In the genomic region with DNA sequence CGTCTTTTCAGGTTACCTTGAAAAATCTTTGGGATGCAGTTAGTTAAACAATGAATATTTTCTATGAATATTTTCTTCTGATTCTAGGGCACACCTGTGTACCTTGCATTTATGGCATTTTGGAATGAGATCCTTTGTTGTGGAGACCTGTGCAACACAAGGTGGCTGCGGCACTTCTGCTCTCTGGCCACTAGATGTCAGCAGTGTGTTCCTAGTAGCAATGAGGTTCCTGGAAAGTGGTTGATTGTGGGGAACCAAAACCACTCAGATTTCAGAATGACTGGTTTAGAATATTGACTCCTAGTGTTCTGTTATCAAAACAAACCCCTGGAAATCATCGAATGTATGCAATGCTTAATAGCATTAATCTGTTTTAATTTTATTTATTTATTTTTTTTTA, we compare ENCODE assay signal across 9 mouse cellular contexts. TPM values are rescaled to one million over a fixed set of nuclear protein-coding genes. Genes with fewer than 3 reads are reported as not detected.
DNase-seq lines count a peak whose midpoint lies in the region; ATAC-seq and TF ChIP-seq lines count a peak whose summit lies in the region.
"Had no signal": no experiment of that assay in that cellular context is flagged by ENCODE, and none has a peak within 500 bp of the region (broad histone marks: within the 10 kb centered on the region; RNA-seq: fewer than 3 reads in every experiment).

No protein-coding gene starts in this region.

- WGBS in cerebellum, adult 2 months: 6% methylated on average over 3 of the region's 3 CpGs

- no peak for TF ChIP-seq POLR2A in cerebellum, adult 2 months (IDR thresholded peaks at IDR 0.05; ENCODE audit: borderline replicate concordance, insufficient read depth, low read length)

- H3K27me3 ChIP-seq in cerebellum, adult 2 months (ENCODE audit: control insufficient read depth, insufficient read depth, low read length): no peaks in the 10 kb centered on the region
- H3K27me3 ChIP-seq: stomach, embryonic 15.5 days had no signal

- no peaks in the 10 kb centered on the region for H3K4me1 ChIP-seq in cerebellum, adult 2 months (ENCODE audit: control insufficient read depth, insufficient read depth, low read length)
- H3K4me1 ChIP-seq: stomach, embryonic 15.5 days had no signal

- TF ChIP-seq CTCF in cerebellum, adult 2 months (IDR thresholded peaks at IDR 0.05; ENCODE audit: borderline replicate concordance, insufficient read depth, low read depth, low read length): peak; percentile 95

- peak; percentile 85 for ATAC-seq in frontal cortex, adult (ENCODE audit: low TSS enrichment)

- H3K27ac ChIP-seq in cerebellum, adult 2 months (ENCODE audit: insufficient read depth, low read length): no peak overlapping the region
- H3K27ac ChIP-seq: stomach, embryonic 15.5 days had no signal

- no peak overlapping the region for H3K4me3 ChIP-seq in cerebellum, adult 2 months (replicated peaks; ENCODE audit: insufficient read depth, low read depth, low read length)
- H3K4me3 ChIP-seq: stomach, embryonic 15.5 days had no signal

- intact Hi-C loops in gastrocnemius, postnatal 36 days (cut with DNase I): loop anchor here (2.0 kb wide), 1 partner anchor 729 kb away; no protein-coding TSS in a partner anchor

- DNase-seq in CD4-positive helper T cell, adult 2 months (ENCODE audit: low read depth, low spot score): peak; percentile 27
- DNase-seq in MEL-GATA-1-ER (ENCODE audit: extremely low read depth, low read depth): peak; percentile 10
- peak; percentile 40 to 57 for DNase-seq in cerebellum, adult 2 months
- peak; percentile 41 to 85 for DNase-seq in layer of hippocampus, adult 18-20 months (ENCODE audit: low spot score in 2 of 2)
- DNase-seq in lung, postnatal 25 days (ENCODE audit: low spot score): peak; percentile 54
- peak; percentile 78 to 84 for DNase-seq in right cerebral cortex, adult 2 months (ENCODE audit: low spot score in 2 of 2)
- DNase-seq in gastrocnemius, postnatal 36 days: no peak

RNA-seq across cellular contexts. Expression of gene Wdr72, which starts 31.7 kb away (rescaled TPM):
- 0.18 and 0.24 TPM in 2 replicates for polyA plus RNA-seq in cerebellum, adult 2 months (2012; rRNA removed)
- total RNA-seq in layer of hippocampus, adult 18-20 months (2021): under 1 TPM in 1 of 2 experiments, not detected in 1; 0.07 TPM
- not detected for total RNA-seq in gastrocnemius, postnatal 36 days (2021)

Comparison
In these comparisons a context has a peak if more than half of its experiments do, and no peak if none do; other contexts are left out.
1. DNase-seq: peak in CD4-positive helper T cell, adult 2 months (single experiment), MEL-GATA-1-ER (single experiment), cerebellum, adult 2 months (2 of 2), layer of hippocampus, adult 18-20 months (2 of 2), lung, postnatal 25 days (single experiment) and right cerebral cortex, adult 2 months (2 of 2); none in gastrocnemius, postnatal 36 days (0 of 2).